Mouse (Mus musculus) CH12.LX (cell line): ENCODE data around the gene Olfr288. TPM values are rescaled to one million over a fixed set of nuclear protein-coding genes. Genes with fewer than 3 reads are reported as not detected.
A peak's percentile ranks its signal among the peaks of the same experiment; 100 is the strongest.

ENCODE experiments used
- DNase-seq: peaks from one replicate; pipeline ENCODE4 v3.0.0-alpha.2; 2013; ENCODE audit errors: extremely low read depth
- H3K27ac ChIP-seq: 2 replicates; pipeline ENCODE4 v1.5.1; 2012; ENCODE audit warnings: low read depth, mild to moderate bottlenecking, control low read depth, moderate library complexity; ENCODE audit not compliant: insufficient read depth
- H3K27me3 ChIP-seq: replicated peaks from 2 replicates; pipeline ENCODE3; 2012; ENCODE audit warnings: inconsistent platforms
- H3K36me3 ChIP-seq, 2 experiments: replicated peaks in 1 of 2; 2 replicates each; pipeline versions ENCODE3 to v1.6.1; 2012; ENCODE audit warnings: inconsistent platforms in 1 of 2, low read length in 1 of 2, mild to moderate bottlenecking in 1 of 2, mixed read lengths in 1 of 2, moderate library complexity in 1 of 2; ENCODE audit not compliant: control insufficient read depth in 1 of 2, insufficient read depth in 1 of 2
- H3K4me1 ChIP-seq, 2 experiments: 2 replicates each; pipeline ENCODE4 v1.6.1; 2012; ENCODE audit warnings: inconsistent platforms in 1 of 2, moderate library complexity in 1 of 2; ENCODE audit not compliant: insufficient read depth in 2 of 2, control insufficient read depth in 1 of 2
- H3K4me2 ChIP-seq: 2 replicates; pipeline ENCODE4 v1.6.1; 2012; ENCODE audit warnings: low read depth, mild to moderate bottlenecking, control low read depth; ENCODE audit not compliant: poor library complexity, insufficient read depth, severe bottlenecking
- H3K4me3 ChIP-seq, 3 experiments: fragments of 150-350 bp in 1 of 3; sonication (generic) in 1 of 3; replicated peaks in 1 of 3; 2 replicates each; pipeline versions ENCODE3 to v1.5.1; 2011 to 2012; ENCODE audit warnings: low read depth in 2 of 3, low read length in 2 of 3, mild to moderate bottlenecking in 2 of 3, moderate library complexity in 2 of 3, control low read depth in 1 of 3, improper control_type of control experiment in 1 of 3, inconsistent platforms in 1 of 3, mixed read lengths in 1 of 3; ENCODE audit not compliant: poor library complexity in 1 of 3
- H3K79me2 ChIP-seq: replicated peaks from 2 replicates; pipeline ENCODE4 v1.6.1; 2012; ENCODE audit warnings: mild to moderate bottlenecking, moderate library complexity; ENCODE audit not compliant: control insufficient read depth, poor library complexity, insufficient read depth, severe bottlenecking; ENCODE audit errors: extremely low read depth
- H3K9ac ChIP-seq: 2 replicates; pipeline ENCODE4 v1.6.1; 2012; ENCODE audit warnings: low read depth, mild to moderate bottlenecking, control low read depth, moderate library complexity; ENCODE audit not compliant: insufficient read depth
- H3K9me3 ChIP-seq: replicated peaks from 2 replicates; pipeline ENCODE3; 2012; ENCODE audit warnings: low read length, inconsistent platforms, mixed read lengths
- BHLHE40 ChIP-seq: IDR thresholded peaks from 2 replicates; pipeline ENCODE4 v1.6.1; 2011; ENCODE audit warnings: mild to moderate bottlenecking, low read depth, low read length, improper control_type of control experiment
- CHD1 ChIP-seq: IDR thresholded peaks from 2 replicates; pipeline ENCODE4 v1.6.1; 2012; ENCODE audit warnings: low read depth, low read length, improper control_type of control experiment, inconsistent platforms
- CHD2 ChIP-seq: IDR thresholded peaks from 2 replicates; pipeline ENCODE4 v1.6.1; 2011; ENCODE audit warnings: low read length, improper control_type of control experiment
- CTCF ChIP-seq, 2 experiments: IDR thresholded peaks in 1 of 2; conservative IDR thresholded peaks in 1 of 2; 2 replicates each; pipeline ENCODE4 v1.5.1; 2011 to 2012; ENCODE audit warnings: low read depth in 2 of 2, low read length in 2 of 2, improper control_type of control experiment in 1 of 2, inconsistent platforms in 1 of 2, mild to moderate bottlenecking in 1 of 2, moderate library complexity in 1 of 2
- E2F4 ChIP-seq: IDR thresholded peaks from 2 replicates; pipeline ENCODE4 v1.6.1; 2011; ENCODE audit warnings: low read depth, low read length, improper control_type of control experiment; ENCODE audit not compliant: insufficient replicate concordance
- EP300 ChIP-seq: IDR thresholded peaks from 2 replicates; pipeline ENCODE4 v1.6.1; 2011; ENCODE audit warnings: low read length, improper control_type of control experiment
- ETS1 ChIP-seq: conservative IDR thresholded peaks from 2 replicates; pipeline ENCODE4 v1.6.1; 2012; ENCODE audit warnings: low read depth, mild to moderate bottlenecking, inconsistent platforms, low read length, improper control_type of control experiment, moderate library complexity
- GABPA ChIP-seq: IDR thresholded peaks from 2 replicates; pipeline ENCODE4 v1.6.1; 2012; ENCODE audit warnings: low read depth, low read length, improper control_type of control experiment, inconsistent platforms; ENCODE audit not compliant: insufficient replicate concordance
- HCFC1 ChIP-seq: IDR thresholded peaks from 2 replicates; pipeline ENCODE4 v1.6.1; 2012; ENCODE audit warnings: low read depth, mild to moderate bottlenecking, inconsistent platforms, low read length, improper control_type of control experiment
- IRF4 ChIP-seq: IDR thresholded peaks from 2 replicates; pipeline ENCODE4 v1.6.1; 2014; ENCODE audit warnings: low read depth, mild to moderate bottlenecking, inconsistent platforms, low read length, improper control_type of control experiment
- JUN ChIP-seq: IDR thresholded peaks from 2 replicates; pipeline ENCODE4 v1.6.1; 2011; ENCODE audit warnings: low read depth, mild to moderate bottlenecking, low read length, improper control_type of control experiment, moderate library complexity; ENCODE audit not compliant: insufficient read depth
- JUND ChIP-seq: conservative IDR thresholded peaks from 2 replicates; pipeline ENCODE4 v1.6.1; 2011; ENCODE audit warnings: low read depth, low read length, improper control_type of control experiment
- KAT2A ChIP-seq: IDR thresholded peaks from 2 replicates; pipeline ENCODE4 v1.6.1; 2012; ENCODE audit warnings: low read length, improper control_type of control experiment, inconsistent platforms; ENCODE audit not compliant: insufficient replicate concordance
- MAZ ChIP-seq: IDR thresholded peaks from 2 replicates; pipeline ENCODE4 v1.6.1; 2012; ENCODE audit warnings: low read depth, mild to moderate bottlenecking, inconsistent platforms, low read length, improper control_type of control experiment, moderate library complexity
- MEF2A ChIP-seq: IDR thresholded peaks from 2 replicates; pipeline ENCODE4 v1.6.1; 2014; ENCODE audit warnings: low read depth, mild to moderate bottlenecking, inconsistent platforms, low read length, improper control_type of control experiment, borderline replicate concordance
- MXI1 ChIP-seq: IDR thresholded peaks from 2 replicates; pipeline ENCODE4 v1.6.1; 2011; ENCODE audit warnings: mild to moderate bottlenecking, low read depth, low read length, improper control_type of control experiment
- MYC ChIP-seq: IDR thresholded peaks from 2 replicates; pipeline ENCODE4 v1.6.1; 2011; ENCODE audit warnings: low read depth, mild to moderate bottlenecking, improper control_type of control experiment, low read length
- NELFE ChIP-seq: IDR thresholded peaks from 2 replicates; pipeline ENCODE4 v1.6.1; 2011; ENCODE audit warnings: low read depth, low read length, improper control_type of control experiment
- POLR2A ChIP-seq: IDR thresholded peaks from 2 replicates; pipeline ENCODE4 v1.6.1; 2011; ENCODE audit warnings: low read depth, mild to moderate bottlenecking, improper control_type of control experiment, low read length
- RAD21 ChIP-seq: IDR thresholded peaks from 2 replicates; pipeline ENCODE4 v1.6.1; 2011; ENCODE audit warnings: low read depth, mild to moderate bottlenecking, low read length, improper control_type of control experiment, moderate library complexity
- RCOR1 ChIP-seq: conservative IDR thresholded peaks from 2 replicates; pipeline ENCODE4 v1.6.1; 2012; ENCODE audit warnings: low read depth, mild to moderate bottlenecking, inconsistent platforms, low read length, improper control_type of control experiment
- SMC3 ChIP-seq: IDR thresholded peaks from 2 replicates; pipeline ENCODE4 v1.6.1; 2011; ENCODE audit warnings: low read depth, low read length, improper control_type of control experiment
- TBP ChIP-seq: conservative IDR thresholded peaks from 2 replicates; pipeline ENCODE4 v1.6.1; 2011; ENCODE audit warnings: low read depth, low read length, improper control_type of control experiment
- UBTF ChIP-seq: IDR thresholded peaks from 2 replicates; pipeline ENCODE4 v1.6.1; 2012; ENCODE audit warnings: low read depth, mild to moderate bottlenecking, inconsistent platforms, low read length, improper control_type of control experiment, moderate library complexity
- USF1 ChIP-seq: IDR thresholded peaks from 2 replicates; pipeline ENCODE4 v1.6.1; 2014; ENCODE audit warnings: low read depth, mild to moderate bottlenecking, inconsistent platforms, low read length, improper control_type of control experiment
- ZC3H11A ChIP-seq: IDR thresholded peaks from 2 replicates; pipeline ENCODE4 v1.6.1; 2012; ENCODE audit warnings: low read depth, mild to moderate bottlenecking, inconsistent platforms, low read length, improper control_type of control experiment
- ZKSCAN1 ChIP-seq: IDR thresholded peaks from 2 replicates; pipeline ENCODE4 v1.6.1; 2012; ENCODE audit warnings: low read depth, inconsistent platforms, low read length, improper control_type of control experiment, borderline replicate concordance
- ZMIZ1 ChIP-seq: IDR thresholded peaks from 2 replicates; pipeline ENCODE4 v1.6.1; 2012; ENCODE audit warnings: low read depth, mild to moderate bottlenecking, inconsistent platforms, low read length, improper control_type of control experiment
- ZNF384 ChIP-seq: IDR thresholded peaks from 2 replicates; pipeline ENCODE4 v1.6.1; 2012; ENCODE audit warnings: low read depth, low read length, improper control_type of control experiment, inconsistent platforms
- dilution Hi-C: fragments of 300-500 bp; cut with MboI; formaldehyde crosslinking; loops from 2 replicates; pipeline ENCODE4 v1.14.3; 2020; ENCODE audit warnings: low sequenced_read_pairs; ENCODE audit not compliant: extremely low pct_unique_long_range_greater_than_20kb, extremely low pct_ligation_motif_present
- in situ Hi-C: fragments of 300-500 bp; cut with MboI; formaldehyde crosslinking; loops from 3 replicates; pipeline ENCODE4 v1.14.3; 2019; ENCODE audit warnings: low sequenced_read_pairs, low pct_ligation_motif_present, low pct_unique_long_range_greater_than_20kb, mixed read lengths
- polyA plus RNA-seq: library from polyadenylated mRNA; unstranded; fragments of >175 nt; gene quantifications from 2 replicates; pipeline ENCODE4 v1.2.1, GENCODE M21; 2012; ENCODE audit warnings: low read depth; ENCODE audit not compliant: insufficient read length
- total RNA-seq, 2 experiments: library from RNA; depleted of rRNA; stranded (reverse); fragments of 300-350 nt in 1 of 2; fragments of >200 nt in 1 of 2; gene quantifications; 2 replicates each; pipeline ENCODE4 v1.2.3; 2012 to 2014

Gene Olfr288
- total and polyA plus RNA-seq, 3 experiments: not detected

- Histone ChIP-seq H3K4me1 (peaks cover 0 to 19% of the 10 kb centered on the region in 2 experiments; a peak in 2 of 4 replicates), H3K36me3 (no peaks in the 10 kb centered on the region), H3K27ac (no peak overlapping the region), H3K9me3 (no peaks in the 10 kb centered on the region), H3K4me3 (no peak overlapping the region), H3K9ac (no peak overlapping the region), H3K4me2 (no peak overlapping the region), H3K27me3 (peaks cover 88% of the 10 kb centered on the region), H3K79me2 (no peaks in the 10 kb centered on the region)
- dilution Hi-C loops (no loop called here), in situ Hi-C loops (loop anchor here (10.0 kb wide), 3 partner anchors 203 to 323 kb away; partner anchors contain the start of gene Olfr283)
- TF ChIP-seq RCOR1: no peak; the same call in 1 of the 2 replicates
- TF ChIP-seq ETS1: no peak
- no peak for TF ChIP-seq CHD1
- no peak for TF ChIP-seq CHD2
- no peak for TF ChIP-seq ZC3H11A
- TF ChIP-seq JUND: no peak
- no peak for TF ChIP-seq NELFE
- 0 out of 2 replicates have a peak, but pooled peaks have one; percentile 1 for TF ChIP-seq E2F4
- no peak for DNase-seq
Observed at GRCm38 (mm10) chr15:98181856-98182570, 13.3 kb downstream of the Olfr288 start.

GRCm38 (mm10) chr15:98181132-98181711, 14.1 kb downstream of the Olfr288 start:
- Histone ChIP-seq H3K9me3 (no peaks in the 10 kb centered on the region), H3K9ac (peak overlapping the region; percentile 4; the same call in 1 of the 2 replicates), H3K36me3 (no peaks in the 10 kb centered on the region), H3K4me2 (peak overlapping the region; percentile 88), H3K4me1 (peaks cover 0 to 19% of the 10 kb centered on the region in 2 experiments; a peak in 2 of 4 replicates), H3K4me3 (peak overlapping the region; percentile 58 to 59 (median 59)), H3K79me2 (no peaks in the 10 kb centered on the region), H3K27ac (no peak overlapping the region), H3K27me3 (peaks cover 88% of the 10 kb centered on the region)
- in situ Hi-C loops: loop anchor here (10.0 kb wide), 3 partner anchors 204 to 324 kb away; partner anchors contain the start of gene Olfr283
- dilution Hi-C loops: no loop called here
- peak; percentile 96 for DNase-seq
- TF ChIP-seq CHD1 (no peak), KAT2A (no peak), BHLHE40 (no peak), MAZ (no peak), ZNF384 (peak; percentile 90), NELFE (peak; percentile 41; the same call in 1 of the 2 replicates), CTCF (conservative IDR thresholded peaks at IDR 0.05 in 1 of 2, IDR thresholded peaks at IDR 0.05 in 1 of 2; ENCODE audit: low read depth in 2 of 2, low read length in 2 of 2) (peak; percentile 35 to 96; a peak in 3 of 4 replicates), SMC3 (peak; percentile 98), JUN (no peak), RAD21 (peak; percentile 74), TBP (0 out of 2 replicates have a peak, but pooled peaks have one; percentile 56), EP300 (no peak), ZMIZ1 (no peak), MEF2A (peak; percentile 80), MXI1 (peak; percentile 45; the same call in 1 of the 2 replicates), POLR2A (peak; percentile 41; the same call in 1 of the 2 replicates), MYC (peak; percentile 45; the same call in 1 of the 2 replicates), UBTF (no peak), GABPA (no peak), E2F4 (no peak), USF1 (no peak), HCFC1 (no peak), JUND (no peak; the same call in 1 of the 2 replicates), ZKSCAN1 (no peak), IRF4 (peak; percentile 42; the same call in 1 of the 2 replicates)
